Mouse (Mus musculus): ENCODE measurements around the gene Mettl13.

DNA sequence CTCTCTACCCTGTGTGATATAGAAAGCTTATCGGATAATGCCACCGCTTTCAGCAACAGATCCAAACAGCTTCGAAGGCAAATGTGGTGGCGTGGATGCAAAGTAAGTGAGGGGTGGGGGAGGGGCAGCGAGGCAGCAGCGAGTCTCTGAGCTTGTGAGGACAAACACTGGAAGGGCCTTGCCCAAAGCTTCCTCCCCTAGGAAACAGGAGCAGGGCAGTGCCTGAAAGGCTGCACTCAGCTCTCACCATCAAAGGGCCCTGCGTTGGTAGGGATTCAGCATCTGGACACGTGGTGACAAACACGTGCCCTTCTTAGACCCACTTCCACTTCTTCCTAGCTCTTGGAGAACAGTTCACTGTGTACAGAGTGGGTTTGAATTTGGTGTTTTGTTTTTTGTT, 41.1 kb upstream of the Mettl13 start:
- no peak for TF ChIP-seq CTCF (IDR thresholded peaks at IDR 0.05; ENCODE audit: extremely low read depth, insufficient read length, insufficient replicate concordance, low read depth, low read length)
- TF ChIP-seq POLR2A (IDR thresholded peaks at IDR 0.05; ENCODE audit: low read depth, low read length) = no peak
